Mouse (Mus musculus) intestine, embryonic 14.5 days (tissue): ENCODE data around the gene Kcnj13. TPM values are rescaled to one million over a fixed set of nuclear protein-coding genes. Genes with fewer than 3 reads are reported as not detected.

Experiments
- ATAC-seq: fragments of 200-750 bp; cut with Nextera tagmentation; replicated peaks from 2 replicates; pipeline ENCODE4 v1.8.0; 2017; ENCODE audit warnings: low read depth, moderate number of reproducible peaks, moderate TSS enrichment, moderate library complexity; ENCODE audit not compliant: low FRiP score, low TSS enrichment
- DNase-seq: peaks from one replicate; pipeline ENCODE4 v3.0.0-alpha.2; 2018; ENCODE audit warnings: low spot score
- H3K27ac ChIP-seq: fragments of 300-500 bp; sonication (generic); 2 replicates; pipeline ENCODE4 v1.5.1; 2014; ENCODE audit warnings: low read depth, mild to moderate bottlenecking, control low read depth
- H3K27me3 ChIP-seq: fragments of 300-500 bp; sonication (generic); replicated peaks from 2 replicates; pipeline ENCODE4 v1.6.1; 2014; ENCODE audit warnings: low read length, control low read depth; ENCODE audit not compliant: control insufficient read depth, insufficient read depth
- H3K36me3 ChIP-seq: fragments of 300-500 bp; sonication (generic); 2 replicates; pipeline ENCODE4 v1.6.1; 2014; ENCODE audit warnings: low read length, control low read depth; ENCODE audit not compliant: control insufficient read depth, insufficient read depth
- H3K4me1 ChIP-seq: fragments of 300-500 bp; sonication (generic); replicated peaks from 2 replicates; pipeline ENCODE4 v1.6.1; 2014; ENCODE audit warnings: low read length, control low read depth, mixed read lengths; ENCODE audit not compliant: control insufficient read depth, insufficient read depth
- H3K4me2 ChIP-seq: fragments of 300-500 bp; sonication (generic); 2 replicates; pipeline ENCODE4 v1.6.1; 2014; ENCODE audit warnings: low read length
- H3K4me3 ChIP-seq: fragments of 300-500 bp; sonication (generic); 2 replicates; pipeline ENCODE4 v1.5.1; 2014; ENCODE audit warnings: low read depth, low read length, control low read depth, mixed read lengths
- H3K9ac ChIP-seq: fragments of 300-500 bp; sonication (generic); 2 replicates; pipeline ENCODE4 v1.6.1; 2014; ENCODE audit warnings: mild to moderate bottlenecking, low read length
- H3K9me3 ChIP-seq: fragments of 300-500 bp; sonication (generic); 2 replicates; pipeline ENCODE4 v1.6.1; 2016; ENCODE audit warnings: low read length, control low read depth; ENCODE audit not compliant: control insufficient read depth
- WGBS: fragments of 180-500 bp; shearing (Covaris S2); extraction: QIAGEN DNeasy Blood & Tissue Kit; methylation state at CpG from one replicate; pipeline ENCODE4 v1.1.7; 2014; 5-methylcytosine and 5-hydroxymethylcytosine counted together
- polyA plus RNA-seq: library from polyadenylated mRNA; unstranded; fragments of >200 nt; fragmentation: Nextera tagmentation; extraction: Ambion mirVana; gene quantifications from 2 replicates; pipeline ENCODE4 v1.2.1, GENCODE M21; 2014

The Kcnj13 gene
- polyA plus RNA-seq, 1 experiment from 2014 or later = 0.38 TPM

- Histone ChIP-seq H3K4me2 (no peak overlapping the region), H3K9ac (no peak overlapping the region), H3K4me3 (no peak overlapping the region), H3K27ac (no peak overlapping the region), H3K4me1 (no peaks in the 10 kb centered on the region), H3K9me3 (no peaks in the 10 kb centered on the region), H3K27me3 (no peaks in the 10 kb centered on the region), H3K36me3 (peaks cover 39% of the 10 kb centered on the region)
- 91% methylated on average over 9 of the region's 9 CpGs for WGBS
- DNase-seq = no peak
- ATAC-seq = no peak
Observed at GRCm38 (mm10) chr1:87386436-87387092, 8.0 kb downstream of the Kcnj13 start.

GRCm38 (mm10) chr1:87381152-87381551 lies 13.4 kb downstream of the Kcnj13 start:
- WGBS = 95% methylated on average over 3 of the region's 3 CpGs
- Histone ChIP-seq H3K27me3 (no peaks in the 10 kb centered on the region), H3K4me3 (no peak overlapping the region), H3K4me1 (no peaks in the 10 kb centered on the region), H3K9me3 (no peaks in the 10 kb centered on the region), H3K27ac (no peak overlapping the region), H3K4me2 (no peak overlapping the region), H3K36me3 (peaks cover 32% of the 10 kb centered on the region), H3K9ac (no peak overlapping the region)
- no peak for DNase-seq
- ATAC-seq = no peak

- 96% methylated on average over 1 of the region's 1 CpGs for WGBS
- H3K36me3 ChIP-seq = peaks cover 39% of the 10 kb centered on the region
Observed at GRCm38 (mm10) chr1:87379919-87380318, 14.6 kb downstream of the Kcnj13 start.

GRCm38 (mm10) chr1:87378024-87378560 lies 16.4 kb downstream of the Kcnj13 start:
- 88% methylated on average over 3 of the region's 3 CpGs for WGBS
- no peak for ATAC-seq
- H3K27ac ChIP-seq = no peak overlapping the region
- H3K4me3 ChIP-seq = no peak overlapping the region
- DNase-seq = no peak
- H3K27me3 ChIP-seq = no peaks in the 10 kb centered on the region
- H3K9me3 ChIP-seq = no peaks in the 10 kb centered on the region
- no peaks in the 10 kb centered on the region for H3K4me1 ChIP-seq
- H3K9ac ChIP-seq = no peak overlapping the region
- H3K36me3 ChIP-seq = peaks cover 54% of the 10 kb centered on the region
- H3K4me2 ChIP-seq = no peak overlapping the region

More at GRCm38 (mm10) chr1:87379919-87380318, 14.6 kb downstream of the Kcnj13 start:
- Histone ChIP-seq H3K4me3 (no peak overlapping the region), H3K4me2 (no peak overlapping the region), H3K4me1 (no peaks in the 10 kb centered on the region), H3K27ac (no peak overlapping the region), H3K27me3 (no peaks in the 10 kb centered on the region), H3K9ac (no peak overlapping the region), H3K9me3 (no peaks in the 10 kb centered on the region)
- DNase-seq = no peak
- no peak for ATAC-seq

GRCm38 (mm10) chr1:87360276-87360675 lies 34.3 kb downstream of the Kcnj13 start:
- H3K36me3 ChIP-seq = peaks cover 17% of the 10 kb centered on the region
- H3K4me3 ChIP-seq = no peak overlapping the region
- no peaks in the 10 kb centered on the region for H3K9me3 ChIP-seq
- 70% methylated on average over 1 of the region's 1 CpGs for WGBS
- H3K4me2 ChIP-seq = no peak overlapping the region
- ATAC-seq (no peak), DNase-seq (no peak)
- no peak overlapping the region for H3K9ac ChIP-seq
- H3K27ac ChIP-seq = no peak overlapping the region
- H3K4me1 ChIP-seq = no peaks in the 10 kb centered on the region
- no peaks in the 10 kb centered on the region for H3K27me3 ChIP-seq

- no peak overlapping the region for H3K27ac ChIP-seq
Observed at GRCm38 (mm10) chr1:87350576-87350975, 44.0 kb downstream of the Kcnj13 start.

More at GRCm38 (mm10) chr1:87350576-87350975, 44.0 kb downstream of the Kcnj13 start:
- WGBS = 93% methylated on average over 2 of the region's 2 CpGs
- Histone ChIP-seq H3K4me2 (no peak overlapping the region), H3K9me3 (no peaks in the 10 kb centered on the region), H3K36me3 (peaks cover 16% of the 10 kb centered on the region), H3K27me3 (no peaks in the 10 kb centered on the region), H3K4me1 (no peaks in the 10 kb centered on the region), H3K4me3 (no peak overlapping the region), H3K9ac (no peak overlapping the region)
- DNase-seq = no peak
- no peak for ATAC-seq

Other genes starting within 250 kb of the Kcnj13 start
- gene Ecel1, start 238.2 kb downstream of the Kcnj13 start, polyA plus RNA-seq = 1.3 and 1.5 TPM in 2 replicates
- gene Prss56, start 211.4 kb downstream of the Kcnj13 start, polyA plus RNA-seq = not detected in 2 replicates
- not detected in 2 replicates for gene Chrnd, start 204.1 kb downstream of the Kcnj13 start, polyA plus RNA-seq
- not detected in 2 replicates for gene Chrng, start 190.1 kb downstream of the Kcnj13 start, polyA plus RNA-seq
- 131 and 141 TPM in 2 replicates for gene Eif4e2, start 180.8 kb downstream of the Kcnj13 start, polyA plus RNA-seq
- 0.16 TPM in 1 of 2 replicates, not detected in the other for gene Efhd1, start 130.4 kb downstream of the Kcnj13 start, polyA plus RNA-seq
- 44.9 and 45.2 TPM in 2 replicates for gene Gigyf2, start 67.7 kb downstream of the Kcnj13 start, polyA plus RNA-seq
- gene Snorc, start 75.5 kb upstream of the Kcnj13 start, polyA plus RNA-seq = not detected in 2 replicates
- gene Neu2, start 115.2 kb upstream of the Kcnj13 start, polyA plus RNA-seq = 3.9 and 4.4 TPM in 2 replicates
- gene Ngef, start 179.1 kb upstream of the Kcnj13 start, polyA plus RNA-seq = 10.5 and 11.2 TPM in 2 replicates
- 5.3 and 8.2 TPM in 2 replicates for gene Inpp5d, start 225.6 kb upstream of the Kcnj13 start, polyA plus RNA-seq